Mouse (Mus musculus): ENCODE results near the gene Dnaja3.

- TF ChIP-seq CTCF (IDR thresholded peaks at IDR 0.05; ENCODE audit: extremely low read depth, insufficient read depth, low read length) (no peak), POLR2A (IDR thresholded peaks at IDR 0.05; ENCODE audit: extremely low read depth, insufficient read depth, low read length) (no peak)
Measured at GRCm38 (mm10) chr16:4595527-4595963, 44.2 kb upstream of the Dnaja3 start.
